Mouse (Mus musculus): ENCODE data around the gene Limk2.

The Limk2 gene

GRCm38 (mm10) chr11:3408997-3409732 lies at the start of gene Limk2:
Gene Limk2 (minus strand): TSS chr11:3409189.
- peak; percentile 36; the same call in 1 of the 2 replicates for TF ChIP-seq GATA4 (IDR thresholded peaks at IDR 0.05; ENCODE audit: insufficient replicate concordance, low read length)

DNA sequence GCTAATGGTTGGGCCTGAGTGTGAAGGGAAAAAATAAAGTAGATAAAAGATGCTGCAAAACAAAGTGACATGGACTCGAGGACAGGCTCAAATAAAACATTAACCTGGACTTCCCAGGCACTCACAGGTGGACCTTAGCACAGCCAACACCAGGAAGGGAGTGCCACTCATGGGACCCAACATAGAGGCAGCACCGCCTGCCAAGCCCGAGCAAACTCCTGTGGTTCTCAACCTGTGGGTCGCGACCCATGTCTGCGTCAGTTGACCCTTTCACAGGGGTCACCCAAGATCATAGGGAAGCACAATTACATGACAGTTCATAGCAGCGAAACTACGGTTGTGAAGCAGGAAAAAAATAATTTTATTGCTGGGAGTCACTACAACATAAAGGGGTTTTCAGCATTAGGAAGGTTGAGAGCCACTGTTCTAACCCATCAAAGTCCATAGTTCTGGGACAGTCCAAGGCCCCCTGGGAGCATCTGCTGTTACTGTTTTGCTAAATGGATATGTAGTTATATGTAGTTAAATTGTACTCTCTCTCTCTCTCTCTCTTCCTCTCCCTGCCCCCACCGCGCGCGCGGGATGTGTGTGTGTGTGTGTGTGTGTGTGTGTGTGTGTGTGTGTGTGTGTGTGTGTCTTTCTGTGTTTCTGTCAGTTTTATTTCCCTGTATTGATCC lies 49.6 kb upstream of the Limk2 start:
- TF ChIP-seq GATA4 (IDR thresholded peaks at IDR 0.05; ENCODE audit: insufficient replicate concordance, low read length), result no peak

GRCm38 (mm10) chr11:3456354-3456753 lies 47.4 kb upstream of the Limk2 start:
- no peak for TF ChIP-seq GATA4 (IDR thresholded peaks at IDR 0.05; ENCODE audit: insufficient replicate concordance, low read length)

DNA sequence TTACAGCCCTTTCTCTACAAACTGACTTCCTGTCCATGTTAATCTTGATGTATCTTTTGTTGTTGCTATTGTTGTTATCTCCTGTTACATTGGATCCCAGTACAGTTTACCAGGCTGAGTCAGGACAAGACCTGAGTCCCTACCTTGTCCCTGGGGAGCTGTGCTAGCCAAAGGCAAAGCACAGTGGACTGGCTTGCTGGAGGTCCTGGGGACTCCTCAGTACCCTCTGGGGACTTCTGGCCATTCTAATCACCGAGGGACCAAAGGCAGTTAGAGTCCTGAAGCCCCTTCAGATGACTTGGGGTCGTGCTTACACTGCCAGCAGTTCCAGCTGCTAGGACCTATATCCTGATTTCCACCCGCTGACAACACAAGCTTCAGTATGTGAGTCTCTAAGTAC lies 45.5 kb upstream of the Limk2 start:
- no peak for TF ChIP-seq GATA4 (IDR thresholded peaks at IDR 0.05; ENCODE audit: insufficient replicate concordance, low read length)

GRCm38 (mm10) chr11:3453467-3453866 lies 44.5 kb upstream of the Limk2 start:
- no peak for TF ChIP-seq GATA4 (IDR thresholded peaks at IDR 0.05; ENCODE audit: insufficient replicate concordance, low read length)

DNA sequence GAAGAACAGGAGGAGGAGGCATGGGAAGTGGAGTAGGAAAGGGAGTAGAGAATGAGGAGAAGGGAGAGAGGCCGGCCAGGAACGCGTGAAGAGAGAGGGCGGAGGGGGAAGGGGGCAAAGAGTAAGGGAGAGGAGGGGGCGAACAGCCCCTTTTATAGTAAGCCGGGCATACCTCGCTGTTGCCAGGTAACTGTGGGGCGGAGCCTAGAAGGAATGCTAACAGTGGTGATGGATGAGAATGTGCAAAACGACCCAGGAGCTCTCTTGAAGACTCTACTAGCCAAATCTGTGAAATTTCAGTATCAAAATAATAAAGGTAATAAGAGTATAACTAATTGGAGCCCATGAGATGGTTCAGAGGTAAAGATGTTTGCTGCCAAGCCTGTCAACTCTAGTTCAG lies 43.8 kb upstream of the Limk2 start:
- no peak for TF ChIP-seq GATA4 (IDR thresholded peaks at IDR 0.05; ENCODE audit: insufficient replicate concordance, low read length)

DNA sequence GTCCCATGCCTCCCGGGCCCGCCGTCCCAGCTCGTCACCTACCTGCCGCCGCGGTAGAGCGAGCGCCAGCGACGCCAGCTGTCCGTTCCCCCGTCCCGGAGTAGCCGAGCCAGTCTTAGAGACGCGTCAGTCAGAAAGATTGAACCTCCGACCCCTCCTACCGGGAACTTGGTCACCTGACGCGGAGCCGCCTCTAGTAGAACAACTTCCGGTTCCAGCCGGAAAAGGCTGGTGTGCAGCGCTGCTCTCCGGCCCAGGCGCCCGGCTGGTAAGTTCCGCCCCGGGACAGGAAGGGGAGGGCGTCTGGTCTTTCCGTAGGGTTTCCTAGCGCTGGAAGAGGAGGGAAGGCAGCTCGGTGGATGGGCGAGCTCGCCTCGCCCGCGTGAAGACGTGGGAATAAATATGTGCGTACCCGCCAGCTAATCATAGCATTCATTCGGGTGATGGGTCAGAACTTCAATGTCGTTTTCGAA lies 43.2 kb upstream of the Limk2 start, which contains the start of gene Rnf185:
Gene Rnf185, minus strand, starts transcription at position 197 of the 473 bp plus-strand sequence.
- TF ChIP-seq GATA4 (IDR thresholded peaks at IDR 0.05; ENCODE audit: insufficient replicate concordance, low read length), result peak; percentile 72; the same call in 1 of the 2 replicates

GRCm38 (mm10) chr11:3451701-3452163 lies 42.7 kb upstream of the Limk2 start:
- no peak for TF ChIP-seq GATA4 (IDR thresholded peaks at IDR 0.05; ENCODE audit: insufficient replicate concordance, low read length)

DNA sequence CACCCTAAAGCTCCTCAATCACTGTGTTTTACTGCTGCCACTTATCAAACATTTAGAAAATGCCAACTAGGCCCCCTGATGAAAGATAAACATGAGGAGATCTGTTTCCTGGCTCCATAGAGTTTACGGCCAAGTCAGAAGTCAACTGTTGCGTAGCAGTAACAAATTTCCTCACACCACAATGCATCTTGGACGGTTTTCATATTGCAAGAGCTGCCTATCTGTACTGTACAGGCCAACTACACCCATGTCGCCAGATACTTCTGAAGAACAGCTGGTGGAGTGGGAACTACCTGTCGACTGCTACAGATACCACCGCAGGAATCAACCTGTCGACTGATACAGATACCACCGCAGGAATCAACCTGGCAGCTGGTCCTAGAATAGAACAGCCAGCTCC lies 35.9 kb upstream of the Limk2 start:
- no peak for TF ChIP-seq GATA4 (IDR thresholded peaks at IDR 0.05; ENCODE audit: insufficient replicate concordance, low read length)

GRCm38 (mm10) chr11:3443091-3443490 lies 34.1 kb upstream of the Limk2 start:
- no peak for TF ChIP-seq GATA4 (IDR thresholded peaks at IDR 0.05; ENCODE audit: insufficient replicate concordance, low read length)

DNA sequence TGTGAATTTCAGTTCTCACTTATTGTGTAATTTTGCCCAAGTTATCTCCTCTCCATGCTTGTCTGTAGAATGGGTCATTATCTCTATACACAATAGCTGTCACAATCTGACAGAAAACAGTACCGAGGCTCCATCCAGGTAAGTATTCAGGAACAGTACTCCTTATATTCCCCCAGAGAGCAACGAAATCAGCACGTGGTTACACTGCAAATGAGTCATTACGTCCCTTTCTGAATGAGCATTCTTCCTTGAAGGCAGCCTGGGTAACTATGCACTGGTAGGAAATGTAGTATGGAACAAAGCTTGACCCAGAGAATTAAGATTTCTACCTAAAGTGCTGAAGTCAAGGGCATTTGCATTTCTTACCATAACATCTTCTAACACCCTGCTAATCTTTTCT lies 33.7 kb upstream of the Limk2 start:
- TF ChIP-seq GATA4 (IDR thresholded peaks at IDR 0.05; ENCODE audit: insufficient replicate concordance, low read length), result no peak

GRCm38 (mm10) chr11:3441696-3442443 lies 32.9 kb upstream of the Limk2 start:
- TF ChIP-seq GATA4 (IDR thresholded peaks at IDR 0.05; ENCODE audit: insufficient replicate concordance, low read length), result no peak

- TF ChIP-seq GATA4 (IDR thresholded peaks at IDR 0.05; ENCODE audit: insufficient replicate concordance, low read length), result no peak
Observed at GRCm38 (mm10) chr11:3437621-3438020, 28.6 kb upstream of the Limk2 start.

- TF ChIP-seq GATA4 (IDR thresholded peaks at IDR 0.05; ENCODE audit: insufficient replicate concordance, low read length), result no peak
Observed at GRCm38 (mm10) chr11:3433809-3434208, 24.8 kb upstream of the Limk2 start.

DNA sequence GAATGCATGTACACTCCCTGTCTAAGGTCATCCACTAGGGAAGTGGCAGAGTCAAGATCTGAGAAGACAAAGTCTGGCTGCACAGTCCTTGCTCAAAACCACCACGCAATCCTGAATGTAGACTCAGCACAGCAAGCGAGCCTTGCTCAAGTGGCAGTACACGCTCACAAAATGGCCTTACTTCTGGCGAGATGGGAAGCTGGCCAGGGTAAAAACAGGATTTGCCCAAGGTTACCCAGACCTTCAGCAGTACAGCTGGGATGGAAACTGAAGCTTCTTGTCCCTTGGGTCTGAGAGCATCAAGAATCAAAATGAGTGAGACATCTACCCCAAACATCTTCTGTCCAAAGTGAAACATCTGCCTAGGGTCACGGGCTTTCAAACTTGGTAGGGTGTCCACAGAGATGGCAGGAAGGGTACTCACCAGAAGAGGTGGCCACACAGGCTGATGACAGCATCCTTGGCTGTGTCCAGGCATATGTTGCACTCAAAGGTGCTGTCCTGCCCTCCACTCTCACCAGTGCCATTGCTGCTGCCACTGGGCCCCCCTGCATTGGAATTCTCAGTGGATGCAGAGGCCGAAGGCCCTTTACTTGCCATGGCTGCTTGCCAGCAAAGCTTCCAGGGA lies 23.1 kb upstream of the Limk2 start:
- no peak for TF ChIP-seq GATA4 (IDR thresholded peaks at IDR 0.05; ENCODE audit: insufficient replicate concordance, low read length)

Measured in liver, adult (tissue).